Mouse (Mus musculus): ENCODE results near the gene R3hdml.

Gene R3hdml

DNA sequence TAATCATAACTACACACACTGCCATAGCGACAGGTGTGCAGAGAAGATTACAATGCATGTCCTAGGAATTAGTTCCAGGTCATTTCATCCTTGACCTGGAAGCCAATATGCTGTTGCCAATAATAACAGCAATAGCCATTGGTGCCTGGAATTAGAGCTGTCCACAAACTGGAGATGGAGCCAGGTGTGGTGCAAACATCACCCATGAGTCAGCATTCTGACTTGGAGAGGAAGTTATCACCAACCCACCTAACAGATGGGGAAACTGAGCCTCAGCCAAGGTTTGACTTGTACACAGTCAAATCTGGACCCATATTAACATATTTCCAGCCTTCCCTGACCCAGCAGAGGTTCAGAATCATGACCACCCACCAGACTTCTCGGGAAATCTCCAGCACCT, 46.3 kb downstream of the R3hdml start:
- in situ Hi-C loops (cut with MboI, MseI): no loop called here

DNA sequence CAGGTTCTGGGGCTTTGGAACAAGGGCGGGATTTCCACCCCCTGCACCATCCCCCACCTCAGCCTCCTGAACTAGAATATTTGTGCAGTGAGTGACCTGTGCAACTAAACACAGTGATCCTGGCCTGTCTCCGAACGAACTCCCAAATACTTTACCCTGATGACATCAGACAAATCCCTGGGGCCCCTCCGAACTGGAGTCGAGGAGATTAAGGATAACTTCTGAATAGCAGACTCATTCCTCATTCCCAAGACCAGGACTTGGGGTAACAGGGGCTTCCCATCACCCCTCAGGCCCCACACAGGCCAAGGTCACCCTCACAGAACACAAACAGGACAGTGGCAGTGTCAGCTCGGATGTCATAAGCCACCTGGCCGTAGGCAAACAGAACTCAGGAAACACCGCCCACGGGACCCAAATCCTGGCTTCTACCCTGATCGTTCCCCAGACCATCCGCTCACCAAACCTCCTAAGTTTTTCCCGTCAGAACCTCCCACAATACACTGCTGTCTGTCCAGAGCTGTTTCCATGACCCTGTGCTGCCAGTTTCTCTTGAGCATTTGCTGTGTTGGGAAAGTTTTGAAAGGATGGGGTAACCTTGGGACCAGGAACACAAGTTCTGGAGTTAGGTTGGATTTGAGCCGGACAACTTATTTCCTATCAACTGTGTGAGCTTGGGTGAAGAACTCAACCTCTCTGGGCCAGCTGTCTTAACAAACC, 47.4 kb downstream of the R3hdml start:
- in situ Hi-C loops (cut with MboI, MseI): no loop called here

DNA sequence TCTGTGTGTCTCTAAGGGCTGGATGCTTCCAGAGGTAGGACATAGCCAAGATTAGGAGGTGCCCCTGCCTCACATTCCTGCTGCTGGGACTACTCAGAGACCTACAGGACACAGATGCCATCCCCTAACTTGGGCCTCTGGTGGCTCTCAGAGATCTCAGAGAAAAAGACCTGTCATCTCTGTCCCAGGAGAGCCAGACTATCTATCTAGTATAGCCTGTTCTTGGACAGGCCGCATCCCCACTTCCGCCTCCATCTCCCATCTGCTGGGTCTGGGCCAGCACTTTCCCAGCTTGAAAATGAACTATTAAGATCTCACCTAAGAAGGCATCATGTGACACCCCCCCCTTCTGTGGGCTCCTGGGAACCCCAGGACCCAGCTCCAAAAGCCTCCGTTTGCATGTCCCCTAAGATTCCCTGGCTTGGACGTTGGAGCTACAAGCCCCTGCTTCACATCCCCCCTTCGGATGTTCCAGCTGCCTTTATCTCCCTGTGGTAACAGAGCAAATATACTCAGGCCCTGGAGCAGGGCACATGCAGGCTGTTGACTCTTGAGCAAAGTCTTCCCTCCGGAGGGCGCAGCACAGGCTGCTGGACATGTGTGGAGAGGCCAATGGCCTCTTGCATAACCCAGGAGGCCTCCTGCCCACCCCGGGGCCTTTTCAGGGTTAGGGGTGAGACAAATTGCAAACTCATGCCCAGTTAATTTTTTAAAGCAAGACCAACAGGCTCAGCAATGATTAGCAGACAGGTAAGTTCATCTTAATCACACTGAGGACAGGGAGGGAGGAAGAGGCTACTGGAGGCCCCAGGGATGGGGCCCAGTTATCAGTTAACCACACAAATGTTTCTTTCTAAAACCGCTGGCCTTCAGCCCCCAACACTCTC, 48.4 kb downstream of the R3hdml start:
- in situ Hi-C loops (cut with MboI, MseI): no loop called here

DNA sequence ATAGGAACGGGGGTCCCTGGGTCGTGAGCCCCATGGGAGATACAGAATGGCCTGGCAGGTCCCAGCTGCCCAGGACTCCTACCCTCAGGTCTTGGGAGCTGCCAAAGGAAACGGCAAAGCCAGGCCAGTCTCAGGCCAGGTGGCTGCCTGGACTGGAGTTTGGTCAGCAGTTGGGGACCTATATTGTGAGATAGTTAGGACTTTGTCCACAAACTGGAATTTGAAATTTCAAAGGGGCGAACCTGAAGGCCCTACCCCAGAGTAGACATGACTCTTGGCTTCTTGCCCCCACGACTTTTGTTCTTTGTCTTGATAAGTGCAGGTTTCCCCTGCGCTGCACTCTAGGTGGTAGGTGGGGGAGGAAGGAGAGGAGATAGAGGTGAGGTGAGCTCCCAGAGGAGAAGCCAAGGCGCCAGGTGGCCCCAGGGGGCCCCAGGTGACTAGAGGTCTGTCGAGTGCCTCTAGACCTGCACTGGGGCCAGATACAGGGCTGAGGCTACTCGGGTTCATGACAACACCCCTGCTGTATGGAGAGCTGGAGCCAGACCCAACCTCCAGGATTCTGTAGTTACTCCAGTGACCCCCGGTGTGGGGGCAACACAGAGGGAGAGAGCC, 49.6 kb downstream of the R3hdml start:
- in situ Hi-C loops (cut with MboI, MseI): no loop called here

DNA sequence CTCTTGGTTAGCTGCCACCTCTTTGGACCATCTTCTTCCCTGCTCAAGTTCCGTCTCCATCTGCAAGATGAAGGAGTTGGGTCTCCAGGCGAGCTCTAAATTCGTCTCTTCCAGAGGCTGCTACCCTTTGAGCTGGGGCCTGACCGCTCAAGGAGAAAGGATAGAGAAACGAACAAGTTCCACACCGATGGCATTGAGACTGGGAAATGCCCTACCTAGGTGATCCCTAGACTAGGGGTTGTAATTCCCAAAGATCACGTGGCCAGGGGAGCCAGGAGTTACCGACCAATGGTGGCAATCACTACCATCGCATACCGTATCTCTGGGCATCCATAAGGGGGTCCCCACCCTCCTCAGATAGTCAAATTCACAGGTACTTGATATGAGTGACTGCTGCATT, 50.6 kb downstream of the R3hdml start:
- in situ Hi-C loops (cut with MboI, MseI): no loop called here

DNA sequence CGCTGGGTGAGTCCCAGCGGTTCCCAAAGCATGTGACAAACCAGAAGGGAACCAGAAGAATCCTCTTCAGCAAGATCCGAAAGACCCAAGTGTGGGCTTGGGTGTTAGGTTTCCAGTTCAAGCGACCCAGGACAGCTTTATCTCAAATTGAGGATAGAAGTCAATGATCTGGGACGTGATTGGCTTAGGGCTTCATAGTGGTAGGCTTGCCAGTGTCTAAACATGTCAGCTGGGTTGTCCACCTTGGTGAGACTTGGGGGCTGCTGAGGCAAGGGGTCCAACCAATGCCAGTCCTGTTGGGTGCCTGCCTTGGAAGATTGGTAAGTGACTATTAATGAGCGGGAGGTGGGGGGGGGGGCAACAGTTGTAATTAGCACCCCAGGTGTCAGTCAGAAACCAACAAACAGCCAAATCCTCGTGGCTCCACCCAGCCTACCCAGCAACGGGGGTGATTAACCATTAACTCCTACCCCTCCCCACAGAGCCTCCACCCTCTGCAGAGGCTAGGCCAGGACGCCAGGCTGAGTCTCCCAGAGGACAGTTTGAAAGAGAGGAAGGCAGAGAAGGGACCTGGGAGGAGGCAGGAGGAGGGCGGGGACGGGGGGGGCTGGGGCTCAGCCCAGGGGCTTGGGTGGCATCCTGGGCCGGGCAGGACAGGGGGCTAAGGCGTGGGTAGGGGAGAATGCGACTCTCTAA, 54.7 kb downstream of the R3hdml start:
- in situ Hi-C loops (cut with MboI, MseI): no loop called here

DNA sequence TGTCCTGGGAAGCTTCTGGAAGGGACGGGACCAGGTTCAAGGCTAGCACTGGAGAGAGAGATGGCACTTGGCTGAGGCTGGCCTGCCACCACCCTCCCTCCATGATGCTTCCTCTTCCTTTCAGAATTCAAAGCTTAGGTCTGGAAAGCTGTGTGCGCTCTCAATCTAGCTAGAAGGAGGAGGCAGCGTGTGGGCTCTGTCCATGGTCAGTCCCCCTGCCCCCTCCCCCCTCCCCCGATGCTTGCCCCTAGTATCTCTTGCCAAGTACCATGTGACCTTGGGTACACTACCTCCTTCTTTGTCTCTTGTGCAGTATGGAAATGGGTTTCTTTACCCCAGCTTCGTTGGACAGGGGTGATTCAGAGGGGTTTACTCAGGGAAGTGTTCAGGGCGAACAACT, 56.7 kb downstream of the R3hdml start:
- in situ Hi-C loops (cut with MboI, MseI): no loop called here

DNA sequence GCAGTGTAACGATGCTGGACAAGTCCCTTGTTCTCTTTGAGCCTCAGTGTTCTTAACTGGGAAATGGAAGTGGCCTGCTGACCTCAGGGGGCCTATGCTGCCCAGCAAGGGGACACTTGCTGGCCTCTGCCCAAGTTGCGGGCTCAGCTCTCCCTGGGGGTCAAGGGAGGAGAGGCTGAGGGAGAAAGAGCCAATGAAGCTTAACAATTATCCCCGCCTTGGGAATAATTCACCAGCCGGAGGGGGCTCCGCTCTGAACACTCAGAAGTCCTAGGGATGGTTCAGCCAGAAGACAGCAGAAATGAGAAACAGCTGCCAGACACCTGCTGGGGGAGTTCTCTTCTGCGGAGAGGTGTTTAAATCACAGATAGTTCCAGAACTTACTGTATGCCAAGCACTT, 57.7 kb downstream of the R3hdml start:
- in situ Hi-C loops (cut with MboI, MseI): loop anchor here in 1 of 2 experiments (10.0 kb wide), 1 partner anchor 1095 kb away; no protein-coding TSS in a partner anchor

Data from T-helper 17 cell (primary cell).